Comparison of ENCODE assay signal across 7 mouse cellular contexts in genomic region chr15:8279320-8279779, GRCm38 (mm10).
DNase-seq lines count a peak whose midpoint lies in the region; ATAC-seq and TF ChIP-seq lines count a peak whose summit lies in the region.

No protein-coding gene starts in this region.

- TF ChIP-seq CTCF in MEL (IDR thresholded peaks at IDR 0.05 in 2 of 3, conservative IDR thresholded peaks at IDR 0.05 in 1 of 3; ENCODE audit: control insufficient read depth in 1 of 3, insufficient read depth in 1 of 3, low read depth in 2 of 3, low read length in 3 of 3, poor library complexity in 1 of 3, severe bottlenecking in 1 of 3) = no peak
- no peak for TF ChIP-seq CTCF in kidney, postnatal 0 days (IDR thresholded peaks at IDR 0.05; ENCODE audit: low read depth)

- peak in 1 of 2 experiments; percentile 10; a peak in 1 of 4 replicates for TF ChIP-seq EP300 in MEL (IDR thresholded peaks at IDR 0.05; ENCODE audit: low read depth in 1 of 2, low read length in 2 of 2)

- H3K27ac ChIP-seq in MEL (ENCODE audit: control insufficient read depth, low read depth, low read length) = peak overlapping the region; percentile 28
- H3K27ac ChIP-seq in brown adipose tissue, adult 24 weeks (replicated peaks; ENCODE audit: low read depth, low read length) = no peak overlapping the region
- H3K27ac ChIP-seq in heart, embryonic 14.5 days (replicated peaks in 1 of 2; ENCODE audit: control insufficient read depth in 1 of 2, insufficient read depth in 1 of 2, low read depth in 2 of 2, low read length in 2 of 2) = peak overlapping the region; percentile 16 to 55; a peak in 3 of 4 replicates
- H3K27ac ChIP-seq in kidney, postnatal 0 days = no peak overlapping the region

- 23% methylated on average over 16 of the region's 17 CpGs for WGBS in heart, embryonic 14.5 days
- 10% methylated on average over 17 of the region's 17 CpGs for WGBS in kidney, postnatal 0 days

- TF ChIP-seq POLR2A in MEL (IDR thresholded peaks at IDR 0.05; ENCODE audit: control insufficient read depth in 1 of 2, insufficient read depth in 1 of 2, low read depth in 1 of 2, low read length in 2 of 2, poor library complexity in 1 of 2) = 0 out of 4 replicates have a peak, but pooled peaks of 1 of the 2 experiments have one; percentile 20

- H3K79me2 ChIP-seq in MEL (ENCODE audit: control insufficient read depth, insufficient read depth, low read length, poor library complexity) = no peaks in the 10 kb centered on the region; the same call in 1 of the 2 replicates

- TF ChIP-seq RAD21 in MEL (IDR thresholded peaks at IDR 0.05; ENCODE audit: low read depth, low read length) = no peak

- peak overlapping the region; percentile 55 to 95 for H3K4me3 ChIP-seq in MEL (ENCODE audit: control insufficient read depth in 1 of 2, insufficient read depth in 1 of 2, low read depth in 2 of 2, low read length in 2 of 2)
- peak overlapping the region; percentile 55 for H3K4me3 ChIP-seq in brown adipose tissue, adult 24 weeks (ENCODE audit: insufficient read depth, low read depth, low read length)
- H3K4me3 ChIP-seq in heart, embryonic 14.5 days (ENCODE audit: control insufficient read depth in 1 of 2, insufficient read depth in 1 of 2, low read depth in 1 of 2, low read length in 2 of 2) = peak overlapping the region; percentile 49 to 57
- H3K4me3 ChIP-seq in kidney, postnatal 0 days (replicated peaks; ENCODE audit: low read depth, low read length) = peak overlapping the region; percentile 38

- H3K4me2 ChIP-seq in heart, embryonic 14.5 days (ENCODE audit: low read length) = peak overlapping the region; percentile 77
- H3K4me2 ChIP-seq in kidney, postnatal 0 days (ENCODE audit: low read length) = peak overlapping the region; percentile 59

- DNase-seq in MEL (ENCODE audit: low read depth, low spot score) = peak; percentile 79
- DNase-seq in kidney, postnatal 0 days (ENCODE audit: low spot score) = peak; percentile 59
- DNase-seq in lung, postnatal 4 days = peak; percentile 24 to 51
- peak; percentile 44 for DNase-seq in retina, postnatal 1 day
- DNase-seq in cerebellum, adult 11 months = no peak

- H3K27me3 ChIP-seq in MEL (ENCODE audit: control insufficient read depth in 1 of 2, insufficient read depth in 2 of 2, low read length in 2 of 2) = no peaks in the 10 kb centered on the region
- no peaks in the 10 kb centered on the region for H3K27me3 ChIP-seq in heart, embryonic 14.5 days (ENCODE audit: control insufficient read depth, insufficient read depth, low read length)
- H3K27me3 ChIP-seq in kidney, postnatal 0 days (ENCODE audit: insufficient read depth, low read length) = no peaks in the 10 kb centered on the region

- no peaks in the 10 kb centered on the region for H3K9me3 ChIP-seq in MEL (replicated peaks; ENCODE audit: insufficient read depth, low read length)
- H3K9me3 ChIP-seq in heart, embryonic 14.5 days (ENCODE audit: control insufficient read depth, low read length) = no peaks in the 10 kb centered on the region
- no peaks in the 10 kb centered on the region for H3K9me3 ChIP-seq in kidney, postnatal 0 days (replicated peaks; ENCODE audit: low read length)

- ATAC-seq in heart, embryonic 14.5 days (ENCODE audit: insufficient number of reproducible peaks, insufficient read depth, low FRiP score, low read depth) = peak; percentile 69
- ATAC-seq in kidney, postnatal 0 days (replicated peaks; ENCODE audit: low FRiP score, low read depth) = peak; percentile 78

- peak overlapping the region; percentile 84 for H3K9ac ChIP-seq in MEL (ENCODE audit: control insufficient read depth, low read depth, low read length, poor library complexity, severe bottlenecking)
- peak overlapping the region; percentile 62 for H3K9ac ChIP-seq in heart, embryonic 14.5 days (ENCODE audit: low read length)
- peak overlapping the region; percentile 44 for H3K9ac ChIP-seq in kidney, postnatal 0 days (ENCODE audit: low read depth, low read length)

- H3K4me1 ChIP-seq in MEL (ENCODE audit: control insufficient read depth in 1 of 2, insufficient read depth in 2 of 2, low read length in 2 of 2) = peaks cover 5 to 10% of the 10 kb centered on the region in 2 experiments
- H3K4me1 ChIP-seq in brown adipose tissue, adult 24 weeks (ENCODE audit: control insufficient read depth, insufficient read depth, insufficient read length, low read length) = no peaks in the 10 kb centered on the region; the same call in 1 of the 2 replicates
- peaks cover 0 to 5% of the 10 kb centered on the region in 2 experiments; a peak in 3 of 4 replicates for H3K4me1 ChIP-seq in heart, embryonic 14.5 days (ENCODE audit: control insufficient read depth in 2 of 2, insufficient read depth in 2 of 2, low read length in 2 of 2)
- H3K4me1 ChIP-seq in kidney, postnatal 0 days (replicated peaks; ENCODE audit: insufficient read depth, low read length) = no peaks in the 10 kb centered on the region

- peaks cover 0 to 12% of the 10 kb centered on the region in 2 experiments; a peak in 2 of 4 replicates for H3K36me3 ChIP-seq in MEL (ENCODE audit: control insufficient read depth in 1 of 2, insufficient read depth in 2 of 2, low read length in 2 of 2)
- H3K36me3 ChIP-seq in heart, embryonic 14.5 days (ENCODE audit: control insufficient read depth, insufficient read depth, low read length) = no peaks in the 10 kb centered on the region
- no peaks in the 10 kb centered on the region for H3K36me3 ChIP-seq in kidney, postnatal 0 days (ENCODE audit: insufficient read depth, low read length)

TF ChIP-seq in MEL, 35 proteins besides CTCF, POLR2A, EP300 and RAD21:
- TF ChIP-seq NRF1 (IDR thresholded peaks at IDR 0.05; ENCODE audit: insufficient read depth, low read depth, low read length, poor library complexity, severe bottlenecking) (no peak), HCFC1 (IDR thresholded peaks at IDR 0.05; ENCODE audit: low read depth, low read length) (no peak), ETS1 (IDR thresholded peaks at IDR 0.05; ENCODE audit: low read depth, low read length) (peak; percentile 77), ZMIZ1 (IDR thresholded peaks at IDR 0.05; ENCODE audit: low read depth, low read length) (0 out of 2 replicates have a peak, but pooled peaks have one; percentile 32), GABPA (IDR thresholded peaks at IDR 0.05; ENCODE audit: low read depth, low read length) (no peak), MAFK (IDR thresholded peaks at IDR 0.05; ENCODE audit: borderline replicate concordance, low read depth, low read length) (no peak), MXI1 (IDR thresholded peaks at IDR 0.05; ENCODE audit: low read depth, low read length) (peak; percentile 98), RCOR1 (IDR thresholded peaks at IDR 0.05; ENCODE audit: low read depth, low read length) (no peak), TBP (IDR thresholded peaks at IDR 0.05; ENCODE audit: low read depth, low read length) (no peak), USF1 (IDR thresholded peaks at IDR 0.05; ENCODE audit: low read depth, low read length) (peak; percentile 63; the same call in 1 of the 2 replicates), TCF12 (IDR thresholded peaks at IDR 0.05; ENCODE audit: low read depth, low read length) (peak; percentile 31; the same call in 1 of the 2 replicates), CHD2 (IDR thresholded peaks at IDR 0.05; ENCODE audit: low read length) (no peak), BHLHE40 (IDR thresholded peaks at IDR 0.05; ENCODE audit: borderline replicate concordance, low read depth, low read length) (0 out of 2 replicates have a peak, but pooled peaks have one; percentile 17), ZKSCAN1 (IDR thresholded peaks at IDR 0.05; ENCODE audit: low read depth, low read length) (no peak), SIN3A (IDR thresholded peaks at IDR 0.05; ENCODE audit: low read length) (peak; percentile 85), MYC (IDR thresholded peaks at IDR 0.05; ENCODE audit: low read depth, low read length) (peak; percentile 77), MAX (IDR thresholded peaks at IDR 0.05; ENCODE audit: low read length) (peak; percentile 90), ELF1 (IDR thresholded peaks at IDR 0.05; ENCODE audit: low read depth, low read length) (no peak), POLR2AphosphoS2 (IDR thresholded peaks at IDR 0.05; ENCODE audit: low read length) (0 out of 2 replicates have a peak, but pooled peaks have one; percentile 26), USF2 (IDR thresholded peaks at IDR 0.05; ENCODE audit: borderline replicate concordance in 1 of 2, insufficient read depth in 1 of 2, low read depth in 1 of 2, low read length in 2 of 2) (no peak), MAZ (IDR thresholded peaks at IDR 0.05; ENCODE audit: low read depth, low read length) (0 out of 2 replicates have a peak, but pooled peaks have one; percentile 54), NELFE (IDR thresholded peaks at IDR 0.05; ENCODE audit: low read depth, low read length) (peak; percentile 33; the same call in 1 of the 2 replicates)

Comparison
In these comparisons a context has a peak if more than half of its experiments do, and no peak if none do; other contexts are left out.
1. H3K27ac ChIP-seq: peak in MEL (single experiment) and heart, embryonic 14.5 days (2 of 2); none in brown adipose tissue, adult 24 weeks (single experiment) and kidney, postnatal 0 days (single experiment).
2. Peak in every context shown above with its lines, with median percentiles within 50 percentile points of each other: H3K4me3 ChIP-seq and H3K9ac ChIP-seq.